23 mouse cellular contexts compared by ENCODE assay signal in the genomic region with DNA sequence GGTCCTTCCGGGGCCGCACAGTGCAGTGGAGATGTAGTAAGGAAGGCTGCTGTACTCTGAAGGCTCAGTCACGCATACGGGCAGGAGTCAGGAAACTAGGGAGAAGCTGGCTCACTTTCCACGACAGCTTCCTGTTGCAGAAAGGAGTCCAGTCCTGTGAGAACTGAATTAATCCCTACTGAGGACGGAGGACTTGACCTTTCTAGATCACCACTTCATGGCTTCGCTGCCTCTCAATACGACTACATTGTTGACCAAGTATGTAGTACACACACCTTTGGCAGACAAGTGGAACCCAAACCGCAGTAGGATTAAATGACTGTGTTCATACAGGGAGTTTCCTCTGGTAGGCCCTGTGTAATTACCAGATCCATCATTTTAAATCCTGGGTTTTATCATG. TPM values are rescaled to one million over a fixed set of nuclear protein-coding genes. Genes with fewer than 3 reads are reported as not detected.
DNase-seq lines count a peak whose midpoint lies in the region; ATAC-seq lines count a peak whose summit lies in the region.
"Had no signal": no experiment of that assay in that cellular context is flagged by ENCODE, and none has a peak within 500 bp of the region (broad histone marks: within the 10 kb centered on the region; RNA-seq: fewer than 3 reads in every experiment).

No protein-coding gene starts in this region.

- DNase-seq in kidney, postnatal 10 days: peak; percentile 19
- DNase-seq in kidney, adult 18-20 months: no peak
- peak; percentile 45 for DNase-seq in lung, postnatal 36 days
- DNase-seq in lung, postnatal 4 days: no peak
- no peak for DNase-seq in midbrain, embryonic 10.5 days (ENCODE audit: low spot score)
- DNase-seq in frontal cortex, postnatal 14 days (ENCODE audit: low spot score in 2 of 2): no peak
- DNase-seq: adrenal gland, postnatal 10 days; adrenal gland, postnatal 36 days; cerebellum, adult 18-20 months; cerebellum, adult 9-10 months; cerebellum, postnatal 14 days; gastrocnemius, adult 2 months; gastrocnemius, postnatal 14 days; heart, adult 11 months had no signal

- H3K4me1 ChIP-seq in midbrain, embryonic 16.5 days (ENCODE audit: control insufficient read depth, insufficient read depth, low read length): peaks cover 6% of the 10 kb centered on the region; the same call in 1 of the 2 replicates
- no peaks in the 10 kb centered on the region for H3K4me1 ChIP-seq in midbrain, embryonic 10.5 days
- H3K4me1 ChIP-seq: forebrain, embryonic 10.5 days; forebrain, embryonic 13.5 days had no signal

- no peak overlapping the region for H3K4me2 ChIP-seq in midbrain, embryonic 16.5 days (ENCODE audit: low read length)
- H3K4me2 ChIP-seq: forebrain, embryonic 13.5 days; heart, embryonic 11.5 days; hindbrain, embryonic 12.5 days had no signal

- WGBS in midbrain, embryonic 16.5 days: 76% methylated on average over 9 of the region's 9 CpGs
- WGBS in midbrain, embryonic 10.5 days: 90% methylated on average over 9 of the region's 9 CpGs

- H3K9ac ChIP-seq in midbrain, embryonic 16.5 days (ENCODE audit: low read depth, low read length): no peak overlapping the region
- H3K9ac ChIP-seq: forebrain, embryonic 13.5 days; hindbrain, embryonic 12.5 days had no signal

- 0 out of 2 replicates have a peak, but pooled peaks have one; percentile 25 for ATAC-seq in midbrain, embryonic 16.5 days
- ATAC-seq: forebrain, embryonic 13.5 days had no signal

- H3K9me3 ChIP-seq in midbrain, embryonic 16.5 days (replicated peaks; ENCODE audit: control insufficient read depth, low read length, poor library complexity, severe bottlenecking): no peaks in the 10 kb centered on the region
- H3K9me3 ChIP-seq in midbrain, embryonic 10.5 days (replicated peaks): no peaks in the 10 kb centered on the region
- H3K9me3 ChIP-seq: forebrain, embryonic 10.5 days; forebrain, embryonic 13.5 days; hindbrain, embryonic 12.5 days had no signal

- H3K4me3 ChIP-seq in midbrain, embryonic 16.5 days (ENCODE audit: low read depth, low read length): no peak overlapping the region
- H3K4me3 ChIP-seq in midbrain, embryonic 10.5 days: no peak overlapping the region
- H3K4me3 ChIP-seq: forebrain, embryonic 10.5 days; forebrain, embryonic 13.5 days; gastrocnemius, adult 2 months; hindbrain, embryonic 12.5 days had no signal

- no peak overlapping the region for H3K27ac ChIP-seq in midbrain, embryonic 16.5 days (ENCODE audit: low read length)
- no peak overlapping the region for H3K27ac ChIP-seq in midbrain, embryonic 10.5 days (replicated peaks)
- H3K27ac ChIP-seq: forebrain, embryonic 10.5 days; forebrain, embryonic 13.5 days; gastrocnemius, adult 2 months; hindbrain, embryonic 12.5 days had no signal

- H3K27me3 ChIP-seq in midbrain, embryonic 16.5 days (ENCODE audit: control insufficient read depth, insufficient read depth, low read depth, low read length): no peaks in the 10 kb centered on the region
- no peaks in the 10 kb centered on the region for H3K27me3 ChIP-seq in midbrain, embryonic 10.5 days (ENCODE audit: low read depth, poor library complexity, severe bottlenecking)
- H3K27me3 ChIP-seq: forebrain, embryonic 13.5 days; hindbrain, embryonic 12.5 days had no signal

- H3K36me3 ChIP-seq in midbrain, embryonic 16.5 days (ENCODE audit: control insufficient read depth, insufficient read depth, low read length): no peaks in the 10 kb centered on the region
- no peaks in the 10 kb centered on the region for H3K36me3 ChIP-seq in midbrain, embryonic 10.5 days
- H3K36me3 ChIP-seq: forebrain, embryonic 10.5 days; hindbrain, embryonic 12.5 days had no signal

RNA-seq across cellular contexts. Expression of a gene that starts 16.3 kb away (rescaled TPM):
- 0.16 and 0.25 TPM in 2 replicates for polyA plus RNA-seq in midbrain, embryonic 16.5 days (2015; fragmentation: Nextera tagmentation; extraction: Ambion mirVana)
- 0.10 TPM in 1 of 2 replicates, not detected in the other for polyA plus RNA-seq in midbrain, embryonic 10.5 days (2016; fragmentation: Nextera tagmentation; extraction: Ambion mirVana)
- polyA plus RNA-seq: embryonic facial prominence, embryonic 11.5 days; forebrain, embryonic 10.5 days; forebrain, embryonic 13.5 days; forebrain, embryonic 16.5 days; heart, embryonic 11.5 days; heart, embryonic 14.5 days; heart, postnatal 0 days; hindbrain, embryonic 12.5 days had no signal

RNA-seq across cellular contexts. Expression of a gene that starts 24.1 kb away (rescaled TPM):
- polyA plus RNA-seq in midbrain, embryonic 16.5 days (2015; fragmentation: Nextera tagmentation; extraction: Ambion mirVana): 14.1 and 16.3 TPM in 2 replicates
- 9.4 and 10.0 TPM in 2 replicates for polyA plus RNA-seq in midbrain, embryonic 10.5 days (2016; fragmentation: Nextera tagmentation; extraction: Ambion mirVana)

Comparison
In these comparisons a context has a peak if more than half of its experiments do, and no peak if none do; other contexts are left out.
1. DNase-seq: peak in kidney, postnatal 10 days (single experiment) and lung, postnatal 36 days (single experiment); none in kidney, adult 18-20 months (single experiment), lung, postnatal 4 days (0 of 2), midbrain, embryonic 10.5 days (single experiment) and frontal cortex, postnatal 14 days (0 of 2).